Mouse (Mus musculus): ENCODE data around the gene Gm5447.
A peak's percentile ranks its signal among the peaks of the same experiment; 100 is the strongest.

Gm5447 gene

DNA sequence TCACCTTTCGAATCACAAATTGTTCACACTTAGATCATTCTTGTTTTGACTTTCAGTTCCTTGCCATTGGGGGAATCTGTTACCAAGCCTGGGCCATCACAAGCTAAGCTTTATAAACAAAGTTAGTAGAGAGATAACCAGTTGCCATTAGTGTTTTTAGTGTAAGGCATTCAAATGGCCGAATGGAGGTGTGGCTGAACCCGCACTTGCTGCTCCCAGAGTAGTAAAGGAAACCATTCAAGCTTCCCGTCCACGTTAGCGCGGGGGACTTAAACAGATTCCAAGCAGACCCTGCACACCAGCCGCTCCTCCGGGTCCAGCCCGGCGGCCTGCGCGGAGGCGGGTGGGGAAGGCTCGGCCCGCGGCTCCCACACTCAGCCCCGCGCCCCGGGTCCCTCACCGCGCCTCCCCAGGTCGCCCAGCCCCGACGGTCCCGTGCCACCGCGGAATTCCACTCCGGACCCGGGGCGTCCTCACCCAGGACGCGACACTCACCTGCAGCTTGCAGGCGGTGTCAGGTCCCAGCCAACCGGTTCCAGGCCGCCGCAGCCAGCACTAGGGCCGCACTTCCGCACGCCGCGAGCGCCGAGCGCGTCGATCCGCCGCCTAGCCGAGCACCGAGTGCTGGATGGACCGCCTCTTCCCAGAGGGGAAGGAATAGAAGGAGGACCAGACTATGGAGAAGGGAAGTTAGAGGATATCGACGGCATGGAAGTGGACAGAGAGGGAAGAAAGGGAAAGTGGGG lies at the start of gene Gm5447, which contains the start of gene Exoc2:
Gene Gm5447 (plus strand): TSS at position 704 of the 746 bp plus-strand sequence.
Gene Exoc2 (minus strand): TSS at position 593 of the 746 bp plus-strand sequence.
- peak; percentile 92 for DNase-seq (ENCODE audit: inconsistent ontology term)

DNA sequence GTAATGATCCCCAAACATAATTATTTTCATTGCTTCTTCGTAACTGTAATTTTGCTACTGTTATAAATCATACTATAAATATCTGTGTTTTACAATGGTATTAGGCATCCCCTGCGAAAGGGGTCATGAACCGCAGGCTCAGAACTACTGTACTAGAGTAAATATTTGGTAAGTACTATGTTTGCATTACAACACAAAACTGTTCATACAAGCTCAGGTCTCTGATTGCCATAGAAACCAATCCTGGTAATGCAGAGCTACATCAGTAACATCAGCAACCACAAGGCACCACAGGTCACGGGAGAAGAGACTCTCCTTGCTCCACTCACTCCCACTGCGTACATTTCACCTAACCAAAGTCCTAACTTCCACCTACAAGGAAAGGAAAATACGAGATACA lies 49.7 kb upstream of the Gm5447 start:
- no peak for DNase-seq (ENCODE audit: inconsistent ontology term)

- no peak for DNase-seq (ENCODE audit: inconsistent ontology term)
Measured at GRCm38 (mm10) chr13:30929119-30929518, 44.9 kb upstream of the Gm5447 start.

GRCm38 (mm10) chr13:30931613-30932012 lies 42.4 kb upstream of the Gm5447 start:
- DNase-seq (ENCODE audit: inconsistent ontology term): no peak

- no peak for DNase-seq (ENCODE audit: inconsistent ontology term)
Measured at GRCm38 (mm10) chr13:30932972-30933371, 41.0 kb upstream of the Gm5447 start.

DNA sequence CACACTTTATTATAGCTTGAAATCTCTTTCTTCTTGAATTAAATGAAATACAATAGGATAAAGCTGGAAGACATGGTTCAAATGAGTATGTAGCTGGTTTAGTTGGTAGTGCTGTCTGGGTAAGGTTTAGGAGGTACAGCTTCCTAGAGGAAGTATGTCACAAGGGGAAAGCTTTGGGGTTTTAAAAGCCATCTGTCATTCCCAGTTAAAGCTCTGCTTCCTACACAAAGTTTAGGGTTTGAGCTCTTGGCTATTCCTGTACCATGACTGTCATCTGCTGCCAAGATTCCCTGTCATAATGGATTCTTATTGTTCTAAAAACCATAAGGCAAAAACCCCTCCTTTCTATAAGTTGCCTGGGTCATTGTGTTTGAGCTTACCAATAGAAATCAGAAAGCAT lies 28.2 kb upstream of the Gm5447 start:
- no peak for DNase-seq (ENCODE audit: inconsistent ontology term)

DNA sequence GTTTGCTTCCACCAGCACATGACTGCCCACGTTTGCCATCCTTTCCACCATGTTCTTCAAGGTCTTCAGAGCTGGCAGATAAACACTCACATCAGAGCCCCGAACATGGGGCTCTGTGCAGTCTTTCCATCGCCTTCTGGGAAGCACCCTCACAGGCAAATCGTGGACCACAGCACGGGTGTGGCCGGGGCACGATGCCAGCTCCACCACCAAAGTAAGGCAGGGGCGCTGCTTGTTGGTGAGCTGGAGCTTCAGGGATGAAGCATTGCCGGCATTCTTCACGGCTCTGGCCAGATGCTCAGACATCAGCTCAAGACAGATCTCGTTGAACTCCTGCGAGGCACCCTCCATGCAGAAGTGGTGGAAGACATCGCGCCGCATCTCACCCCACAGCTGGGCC lies 26.9 kb upstream of the Gm5447 start:
- DNase-seq (ENCODE audit: inconsistent ontology term): no peak

- no peak for DNase-seq (ENCODE audit: inconsistent ontology term)
Measured at GRCm38 (mm10) chr13:30947540-30947939, 26.5 kb upstream of the Gm5447 start, which contains the start of gene Hus1b. Hus1b (minus strand) TSS chr13:30947759.

DNA sequence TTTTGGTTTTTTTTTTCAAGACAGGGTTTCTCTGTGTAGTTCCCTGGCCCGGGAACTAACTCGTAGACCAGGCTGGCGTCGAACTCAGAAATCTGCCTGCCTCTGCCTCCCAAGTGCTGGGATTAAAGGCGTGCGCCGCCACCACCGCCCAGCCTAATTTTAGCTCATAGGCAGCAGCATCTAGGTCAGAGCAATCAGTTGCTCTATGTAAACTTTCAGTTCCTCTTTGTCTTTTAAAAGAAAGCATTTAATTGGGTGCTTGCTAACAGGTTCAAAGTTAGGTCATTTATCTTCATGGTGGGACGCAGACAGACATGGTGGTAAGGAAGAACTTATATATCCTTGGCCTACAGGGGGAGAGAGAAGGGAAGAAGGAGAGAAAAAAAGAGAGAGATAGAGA lies 24.8 kb upstream of the Gm5447 start:
- no peak for DNase-seq (ENCODE audit: inconsistent ontology term)

GRCm38 (mm10) chr13:30952044-30952443 lies 22.0 kb upstream of the Gm5447 start:
- no peak for DNase-seq (ENCODE audit: inconsistent ontology term)

DNA sequence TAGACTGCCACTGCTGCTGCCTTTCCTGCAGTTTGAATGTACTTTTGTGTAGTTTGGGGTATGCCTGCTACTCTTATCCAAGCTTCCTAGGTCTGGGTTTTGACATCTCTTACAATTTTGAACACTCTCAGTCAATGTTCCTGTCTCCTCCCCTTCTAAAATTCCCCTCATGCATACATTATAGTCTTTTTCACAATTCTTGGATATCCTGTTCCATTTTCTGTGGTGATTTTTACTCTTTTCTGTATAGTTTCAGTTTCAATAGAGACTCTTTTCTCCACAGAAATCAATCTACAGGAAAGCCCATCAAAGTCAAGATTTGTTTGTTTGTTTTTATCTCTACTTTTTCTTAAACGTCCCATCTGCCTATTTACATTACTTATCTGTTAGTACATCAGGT lies 20.4 kb upstream of the Gm5447 start:
- no peak for DNase-seq (ENCODE audit: inconsistent ontology term)

DNA sequence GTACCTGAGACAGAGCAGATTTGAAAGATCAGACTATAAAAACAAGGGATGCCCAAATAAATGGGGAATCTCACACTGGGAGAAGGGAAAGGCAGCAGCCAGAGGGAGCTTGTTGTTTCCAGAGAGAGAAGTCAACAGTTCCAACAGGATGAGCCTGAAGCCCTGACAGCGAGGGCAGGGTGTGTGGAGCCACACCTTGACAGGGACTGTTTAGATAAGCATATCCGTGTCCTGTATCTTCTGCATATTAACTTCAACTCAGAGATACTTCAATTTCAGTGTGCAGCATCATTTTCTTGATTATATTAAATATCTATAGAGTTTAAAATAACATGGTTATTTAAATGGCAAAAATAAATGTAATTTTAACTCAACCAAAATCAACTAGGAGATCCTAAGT lies 13.3 kb upstream of the Gm5447 start:
- DNase-seq (ENCODE audit: inconsistent ontology term): no peak

- DNase-seq (ENCODE audit: inconsistent ontology term): no peak
Measured at GRCm38 (mm10) chr13:30961932-30962331, 12.1 kb upstream of the Gm5447 start.

DNA sequence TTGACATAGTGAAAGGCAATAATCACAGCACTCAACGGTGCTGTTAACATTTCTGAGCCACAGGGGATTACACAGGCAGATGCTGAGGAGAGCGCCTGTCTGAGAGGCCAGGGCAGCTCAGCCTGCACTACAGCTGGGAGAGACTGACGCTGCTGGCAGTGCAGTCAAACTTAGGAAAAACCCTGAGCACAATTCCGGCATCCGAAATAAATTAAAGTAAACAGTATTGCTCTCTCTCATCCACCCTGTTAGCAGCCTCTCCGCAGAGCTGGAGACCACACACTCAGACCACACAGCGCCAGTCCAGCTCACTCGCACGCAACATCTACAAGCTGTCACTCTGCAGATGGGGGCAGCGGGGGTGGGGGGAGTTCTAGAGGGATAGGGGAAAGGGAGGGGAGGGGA lies 7.5 kb upstream of the Gm5447 start:
- DNase-seq (ENCODE audit: inconsistent ontology term): no peak

- no peak for DNase-seq (ENCODE audit: inconsistent ontology term)
Measured at GRCm38 (mm10) chr13:30968311-30968710, 5.7 kb upstream of the Gm5447 start.

GRCm38 (mm10) chr13:30971047-30971446 lies 3.0 kb upstream of the Gm5447 start:
- DNase-seq (ENCODE audit: inconsistent ontology term): no peak

- no peak for DNase-seq (ENCODE audit: inconsistent ontology term)
Measured at GRCm38 (mm10) chr13:30972102-30972501, 1.9 kb upstream of the Gm5447 start.

GRCm38 (mm10) chr13:30974247-30974630 lies 235 bp downstream of the Gm5447 start:
- no peak for DNase-seq (ENCODE audit: inconsistent ontology term)

GRCm38 (mm10) chr13:30976536-30977084 lies 2.6 kb downstream of the Gm5447 start:
- DNase-seq (ENCODE audit: inconsistent ontology term): no peak

- no peak for DNase-seq (ENCODE audit: inconsistent ontology term)
Measured at GRCm38 (mm10) chr13:30978224-30978623, 4.2 kb downstream of the Gm5447 start.

DNA sequence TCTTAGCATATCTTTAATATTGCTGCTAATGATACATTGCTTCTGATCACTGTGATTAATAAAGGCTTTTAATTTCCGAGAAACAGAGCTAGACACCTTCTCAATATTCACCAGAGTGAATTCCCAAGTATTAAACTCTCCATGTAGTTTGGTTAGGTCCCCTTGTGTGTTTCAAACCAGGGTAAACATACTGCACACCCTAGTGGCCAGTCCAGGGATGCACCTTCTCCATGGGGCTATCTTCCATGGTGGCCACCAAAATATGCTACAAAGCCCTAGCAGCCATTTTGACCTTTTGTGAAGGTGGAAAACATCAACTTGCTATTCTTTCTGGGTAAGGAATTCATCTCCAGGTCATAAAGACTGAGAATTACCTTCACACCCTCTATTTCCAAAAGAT lies 7.7 kb downstream of the Gm5447 start:
- no peak for DNase-seq (ENCODE audit: inconsistent ontology term)

DNA sequence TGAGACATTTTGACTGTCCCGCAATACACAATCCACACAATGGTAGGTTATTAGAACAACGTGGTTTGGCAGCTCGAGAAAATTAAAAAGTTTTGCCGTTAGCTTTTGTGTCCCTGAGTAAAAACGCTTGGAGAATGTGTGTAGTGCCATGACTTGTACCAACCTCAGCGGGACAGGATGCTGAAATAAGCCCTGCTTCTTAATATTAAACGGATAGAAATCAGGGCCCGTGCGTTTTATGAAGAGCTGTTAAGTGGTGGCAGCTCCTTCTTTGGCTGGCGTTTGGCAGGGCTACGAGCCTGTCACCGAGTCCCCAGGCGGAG lies 11.2 kb downstream of the Gm5447 start:
- DNase-seq (ENCODE audit: inconsistent ontology term): no peak

- DNase-seq (ENCODE audit: inconsistent ontology term): peak; percentile 71
Measured at GRCm38 (mm10) chr13:30985598-30986466, 11.8 kb downstream of the Gm5447 start.

Data from Muller cell, postnatal 12 days (primary cell).